Mouse (Mus musculus) liver, postnatal 0 days (tissue): Measurements from ENCODE around the gene 1190005I06Rik.

Experiments used
- CTCF ChIP-seq: sonication (generic); IDR thresholded peaks from 2 replicates; pipeline ENCODE4 v1.5.1; 2016; ENCODE audit warnings: antibody characterized with exemption, low read depth
- EP300 ChIP-seq: IDR thresholded peaks from 2 replicates; pipeline ENCODE4 v1.6.1; 2016; ENCODE audit warnings: antibody characterized with exemption, low read depth, mild to moderate bottlenecking

- TF ChIP-seq CTCF (peak; percentile 93), EP300 (no peak)
Observed at GRCm38 (mm10) chr8:120595963-120596362, 51.5 kb downstream of the 1190005I06Rik start.
